Mouse (Mus musculus) T-helper 2 cell (primary cell): ENCODE measurements around the gene Faim2.

Experiments used
- in situ Hi-C: fragments of 300-600 bp; cut with MboI, MseI; formaldehyde crosslinking; loops from one replicate; pipeline ENCODE4 v1.15.1; 2025; ENCODE audit warnings: high pct_unique_total_duplicates

Faim2 gene

DNA sequence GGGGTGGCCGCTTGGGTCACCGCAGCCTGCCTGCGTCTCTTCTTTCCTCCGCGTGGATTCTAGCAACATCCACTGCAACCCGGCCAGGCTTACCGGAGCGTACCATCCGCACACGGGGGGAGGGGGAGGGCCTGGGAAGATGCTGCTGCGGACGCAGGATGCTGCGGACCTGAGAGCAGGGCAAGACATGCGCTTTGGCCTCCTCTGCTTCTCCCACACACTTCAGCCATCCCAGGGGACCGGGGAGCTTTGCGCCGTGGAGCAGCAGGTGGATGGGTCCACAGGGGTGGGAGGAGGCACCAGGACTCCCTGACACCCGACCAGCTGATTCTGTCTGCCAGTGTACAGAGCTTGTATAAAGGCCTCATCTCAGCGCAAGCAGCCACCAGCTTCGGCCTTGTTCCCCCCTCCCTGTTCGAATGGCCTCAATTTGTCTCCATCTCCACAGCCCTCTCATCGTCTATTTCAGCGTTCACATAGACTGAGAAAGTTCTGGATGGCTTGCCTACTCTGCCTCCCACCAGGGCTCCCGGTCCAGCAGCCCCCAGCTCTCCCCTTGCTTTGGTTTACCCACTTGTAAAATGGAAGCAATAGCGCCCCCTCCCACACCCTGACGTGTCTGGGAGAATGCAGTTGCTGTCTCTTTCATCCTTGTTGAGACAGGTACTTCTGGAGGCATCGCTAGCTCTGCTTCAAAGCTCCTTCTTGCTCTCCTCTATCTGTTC is at the start of gene Faim2:
Gene Faim2 (minus strand): TSS at position 537 of the 725 bp plus-strand sequence.
- in situ Hi-C loops: no loop called here

- in situ Hi-C loops: no loop called here
Measured at GRCm38 (mm10) chr15:99569123-99569522, 41.2 kb upstream of the Faim2 start.

- in situ Hi-C loops: no loop called here
Measured at GRCm38 (mm10) chr15:99568682-99569081, 40.7 kb upstream of the Faim2 start.

DNA sequence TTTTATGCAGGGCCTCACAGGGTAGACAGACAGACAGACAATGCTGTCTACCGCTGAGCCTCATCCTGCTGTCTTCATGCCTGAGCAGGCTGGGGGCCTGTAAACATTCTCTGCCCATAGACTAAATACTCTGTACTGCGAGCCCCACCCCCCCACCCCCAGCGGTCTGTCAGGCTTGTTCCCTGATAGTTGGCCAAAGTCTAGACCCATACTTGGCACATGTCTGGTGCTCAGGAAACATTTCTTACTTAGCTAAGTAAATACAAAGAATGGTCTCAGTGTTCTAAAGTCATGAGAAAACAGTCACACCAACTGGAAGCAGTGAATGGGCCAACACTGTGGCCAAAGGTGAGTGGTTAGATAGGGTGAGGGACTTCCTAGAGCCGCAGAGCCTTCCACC is 39.4 kb upstream of the Faim2 start:
- in situ Hi-C loops: no loop called here

DNA sequence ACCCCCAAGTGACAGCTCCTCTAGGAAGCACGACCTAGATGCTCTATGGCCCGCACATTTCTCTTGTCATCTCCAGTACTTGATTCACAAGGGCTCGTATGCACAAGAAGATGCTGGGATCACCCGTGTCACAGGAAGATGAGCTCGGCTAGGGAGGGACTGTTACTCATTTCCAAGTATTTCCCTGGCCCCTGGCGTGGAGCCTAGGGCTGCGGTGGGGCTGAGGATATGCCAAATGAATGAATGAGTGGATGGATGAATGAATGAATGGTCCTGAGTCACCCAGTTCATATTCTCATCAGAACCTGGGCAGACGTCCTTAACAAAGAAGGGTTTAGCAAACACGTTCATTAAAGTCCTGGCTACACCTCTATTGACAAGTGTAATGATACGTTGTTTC is 32.3 kb upstream of the Faim2 start:
- in situ Hi-C loops: no loop called here

DNA sequence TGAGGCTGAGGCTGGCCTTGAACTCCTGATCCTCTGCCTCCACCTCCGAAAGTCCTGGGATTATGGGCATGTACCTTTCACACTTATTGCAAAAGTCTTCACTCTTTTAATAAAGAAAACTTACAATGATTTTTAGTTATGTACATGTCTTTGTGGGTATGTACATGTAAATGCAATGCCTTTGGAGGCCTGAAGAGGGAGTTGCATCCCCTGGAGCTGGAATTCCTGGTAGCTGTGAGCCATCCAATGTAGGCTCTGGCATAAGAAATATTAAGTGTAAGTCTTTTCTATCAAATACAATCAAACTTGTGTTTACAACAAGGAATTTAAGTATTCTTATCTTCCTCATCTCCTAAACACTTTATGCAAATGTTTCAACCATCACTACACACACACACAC is 31.0 kb upstream of the Faim2 start:
- in situ Hi-C loops: no loop called here

DNA sequence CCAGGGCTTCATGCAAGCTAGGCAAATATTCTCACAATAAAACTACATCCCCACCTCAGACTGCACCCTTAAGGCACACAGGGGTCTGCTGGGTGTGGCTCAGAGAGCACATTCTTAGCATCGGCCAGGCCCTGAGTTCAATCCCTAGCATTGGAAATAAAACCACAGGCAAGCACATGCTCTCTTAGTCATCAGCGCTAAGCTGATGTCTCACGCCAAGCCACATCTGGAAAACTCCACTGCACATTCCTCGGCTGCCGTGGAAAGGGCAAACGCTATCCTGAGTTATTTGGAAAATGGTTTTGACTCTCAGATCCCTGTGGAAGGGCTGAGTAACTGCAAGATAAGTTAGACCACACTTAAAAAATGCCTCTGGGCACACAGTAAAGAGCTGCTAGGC is 25.8 kb upstream of the Faim2 start:
- in situ Hi-C loops: no loop called here

DNA sequence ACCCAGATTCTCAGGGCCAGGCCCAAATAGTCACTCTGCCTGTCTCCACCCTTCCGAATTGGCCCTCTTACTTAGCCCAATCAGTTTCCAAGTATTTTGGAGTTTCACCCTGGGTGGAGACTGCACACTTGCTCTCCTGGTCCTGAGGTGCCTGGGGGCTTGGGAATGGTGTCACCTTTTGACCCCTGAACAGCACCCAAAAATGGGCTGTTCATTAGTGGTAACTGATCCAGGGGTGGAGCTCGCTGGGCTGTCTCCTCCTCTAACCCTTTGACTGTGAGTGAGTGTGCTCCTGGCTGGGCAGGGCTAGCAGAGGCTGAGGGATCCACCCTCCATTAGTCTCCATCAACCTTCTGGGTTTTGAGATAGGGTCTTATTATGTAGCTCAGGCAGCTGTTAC is 21.9 kb upstream of the Faim2 start:
- in situ Hi-C loops: no loop called here

DNA sequence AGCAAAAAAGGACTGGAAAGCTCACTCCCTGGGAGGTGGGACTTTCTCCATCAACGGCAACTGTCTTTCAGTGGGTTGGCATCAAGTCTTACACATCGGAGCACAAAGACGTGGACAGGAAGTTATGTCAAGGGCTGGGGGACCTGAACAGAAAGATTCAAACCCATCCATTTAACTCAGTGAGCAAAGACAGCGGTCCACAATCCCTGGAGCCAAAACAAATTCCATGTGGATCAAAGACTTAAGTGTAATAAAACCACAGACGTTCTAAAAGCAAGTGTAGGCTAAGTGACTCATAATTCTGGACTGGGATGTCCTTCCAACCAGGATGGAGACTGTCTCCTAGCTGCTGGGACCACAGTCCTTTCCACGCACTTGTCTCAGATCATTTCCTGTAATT is 19.8 kb upstream of the Faim2 start:
- in situ Hi-C loops: no loop called here

DNA sequence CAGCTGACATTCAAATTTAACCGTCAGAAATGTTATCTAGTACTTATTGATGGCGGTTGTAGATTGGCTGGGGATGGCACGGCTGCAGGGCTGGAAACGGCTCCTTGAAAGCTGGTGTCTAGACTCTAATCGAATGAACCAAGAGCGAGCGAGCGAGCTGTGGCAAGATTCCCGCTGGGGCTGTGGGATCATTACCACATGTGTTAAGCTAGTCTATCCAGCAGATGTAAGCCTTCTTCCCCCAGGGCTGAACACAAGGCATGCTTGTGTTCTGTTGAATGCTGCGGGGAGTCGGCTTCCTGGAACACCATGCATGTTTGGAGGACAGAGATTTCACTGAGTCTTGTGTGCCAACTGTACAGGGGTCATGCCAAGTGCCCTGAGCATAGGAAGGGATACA is 18.6 kb upstream of the Faim2 start:
- in situ Hi-C loops: no loop called here

DNA sequence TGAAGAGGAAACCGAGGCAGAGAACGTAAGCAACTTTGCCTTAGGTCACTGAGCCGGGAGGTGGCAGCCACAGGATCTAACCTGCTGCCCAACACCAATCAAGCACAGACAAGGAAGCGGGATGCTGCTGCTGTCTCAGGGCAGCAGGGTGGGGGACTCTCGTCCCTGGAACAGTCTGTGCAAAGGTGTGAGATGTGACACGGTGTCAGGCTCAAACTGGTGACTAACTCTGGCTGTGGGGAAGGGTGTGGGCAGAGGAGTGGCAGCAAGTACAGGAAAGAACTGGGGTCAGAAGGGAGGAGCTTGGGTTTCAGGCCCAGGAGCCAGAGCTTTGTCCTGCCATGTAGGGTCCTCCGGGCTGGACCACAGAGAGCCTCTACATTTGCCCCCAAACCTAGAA is 16.1 kb upstream of the Faim2 start:
- in situ Hi-C loops: no loop called here

GRCm38 (mm10) chr15:99539891-99540290 is 11.9 kb upstream of the Faim2 start:
- in situ Hi-C loops: no loop called here

DNA sequence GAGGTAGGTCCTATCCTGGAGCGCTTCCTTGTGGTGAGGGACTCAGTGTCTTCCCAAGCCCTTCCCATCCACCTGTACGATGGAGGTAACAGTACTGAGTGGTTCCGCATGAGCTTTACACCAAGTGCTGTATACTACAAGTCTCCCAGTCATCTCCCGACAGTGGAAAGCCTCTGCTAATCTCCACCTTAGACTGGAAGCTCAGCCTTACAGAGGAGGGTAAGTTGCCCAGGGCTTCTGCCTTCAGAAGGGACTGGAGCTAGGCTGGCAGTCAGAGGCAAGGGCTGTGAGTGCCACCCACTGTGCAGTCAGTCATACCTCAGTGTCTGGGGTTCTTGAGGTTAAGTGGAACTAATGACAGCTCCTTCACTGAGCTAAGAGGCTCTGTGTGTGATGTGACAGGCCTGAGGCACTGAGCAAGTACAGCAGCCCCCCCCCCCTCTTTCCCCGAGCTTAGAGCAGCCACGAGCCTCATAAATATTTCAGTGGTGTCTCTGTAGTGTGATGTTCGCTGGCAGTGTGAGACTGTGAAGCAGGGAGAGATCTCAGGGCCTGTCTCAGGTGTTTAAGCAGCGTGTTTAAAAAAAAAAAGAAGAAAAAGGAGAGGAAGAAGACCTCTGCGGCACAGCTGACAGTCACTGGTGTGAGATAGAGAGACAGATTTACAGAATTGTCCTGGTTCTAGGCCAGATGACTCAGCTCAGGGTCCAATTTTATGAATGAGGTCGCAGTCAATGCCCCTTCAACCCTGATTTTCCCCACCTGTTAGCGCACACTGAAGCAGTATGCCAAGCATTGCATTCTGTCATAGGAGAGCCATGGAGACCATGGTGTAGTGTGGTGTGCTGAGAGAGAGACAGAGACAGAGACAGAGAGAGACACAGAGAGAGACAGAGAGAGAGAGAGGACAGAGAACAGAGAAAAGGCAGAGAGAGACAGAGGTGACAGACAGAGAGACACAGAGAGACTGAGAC is 9.2 kb upstream of the Faim2 start:
- in situ Hi-C loops: no loop called here

- in situ Hi-C loops: no loop called here
Measured at GRCm38 (mm10) chr15:99532023-99532422, 4.1 kb upstream of the Faim2 start.

DNA sequence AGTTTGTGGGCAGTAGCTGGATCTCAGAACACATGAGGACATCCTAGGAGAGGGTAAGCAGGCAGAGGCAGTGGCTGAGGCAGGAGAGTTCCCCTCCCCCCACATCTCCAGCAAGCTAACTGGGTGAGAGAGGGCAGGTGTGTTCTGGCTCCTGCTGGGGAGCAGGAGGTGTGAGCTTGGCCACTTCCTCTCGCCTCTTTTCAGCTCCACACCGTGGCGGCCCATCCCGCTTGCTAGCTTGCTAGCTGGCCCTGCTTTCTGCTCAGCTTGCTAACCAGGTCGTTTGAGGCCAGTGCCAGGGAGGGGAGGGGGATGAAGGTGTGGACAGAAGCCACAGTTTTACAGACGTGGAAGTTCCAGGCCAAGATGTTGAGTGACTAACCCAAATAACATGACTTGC is 3.2 kb upstream of the Faim2 start:
- in situ Hi-C loops: no loop called here

GRCm38 (mm10) chr15:99526681-99527080 is 1.3 kb downstream of the Faim2 start:
- in situ Hi-C loops: no loop called here

DNA sequence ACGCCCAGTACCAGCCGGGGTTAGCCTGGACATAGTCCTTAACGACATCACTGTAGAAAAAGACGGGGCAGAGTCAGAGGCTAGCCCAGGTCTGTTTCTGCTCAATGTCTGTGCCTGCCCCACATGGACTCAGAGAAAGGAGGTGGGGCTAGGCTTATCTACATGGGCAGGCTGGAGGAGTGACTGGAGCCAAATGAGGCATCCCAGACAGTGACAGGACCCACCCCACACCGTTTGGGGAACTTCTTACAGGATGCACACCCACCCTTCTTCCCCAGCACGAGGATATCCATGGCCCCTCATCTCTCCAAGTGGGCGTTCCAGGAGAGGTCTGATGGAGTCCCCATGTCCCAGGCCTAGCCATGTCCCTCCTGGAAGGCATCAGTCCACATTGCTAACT is 7.7 kb downstream of the Faim2 start:
- in situ Hi-C loops: no loop called here

- in situ Hi-C loops: no loop called here
Measured at GRCm38 (mm10) chr15:99519626-99520025, 8.3 kb downstream of the Faim2 start.

- in situ Hi-C loops: no loop called here
Measured at GRCm38 (mm10) chr15:99517715-99518114, 10.2 kb downstream of the Faim2 start.

DNA sequence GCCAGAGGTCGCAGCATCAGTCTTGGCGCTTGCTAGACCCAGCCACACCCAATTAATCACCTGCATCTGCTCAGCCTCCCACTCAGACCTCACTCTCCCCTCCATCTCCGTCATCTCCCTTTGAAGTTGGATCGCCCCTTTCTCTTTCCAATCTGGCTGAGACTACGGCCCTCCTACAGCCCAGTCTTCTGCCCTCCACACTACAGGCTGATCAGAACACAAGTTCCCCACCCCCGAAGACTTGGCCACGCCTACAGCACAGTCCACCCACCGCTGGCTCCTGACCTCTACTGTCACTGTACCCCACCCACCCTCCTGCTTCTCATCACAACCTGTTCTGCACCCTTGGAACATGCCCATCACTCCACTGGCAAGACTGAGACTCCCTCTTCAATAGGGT is 11.2 kb downstream of the Faim2 start:
- in situ Hi-C loops: no loop called here

- in situ Hi-C loops: no loop called here
Measured at GRCm38 (mm10) chr15:99511797-99512525, 16.0 kb downstream of the Faim2 start.

DNA sequence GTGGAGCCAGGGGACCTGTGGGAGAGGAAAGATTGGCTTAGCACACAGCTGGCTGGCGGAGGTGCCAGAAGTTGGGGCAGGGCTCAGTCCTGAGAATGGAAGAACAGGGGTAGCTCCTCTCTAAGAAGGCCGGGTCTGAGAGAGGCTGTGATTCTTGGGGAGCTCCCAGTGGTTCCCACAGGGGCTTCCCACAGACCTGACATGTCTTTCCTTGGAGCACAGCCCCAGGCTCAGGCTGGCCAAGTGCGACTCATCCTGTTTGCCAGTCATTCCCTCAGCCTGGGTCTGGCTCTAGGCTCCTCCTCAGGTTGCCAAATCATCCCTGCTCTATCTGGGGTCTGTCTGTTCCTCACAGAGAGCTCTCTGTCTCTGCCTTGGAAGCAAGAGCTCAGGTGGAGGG is 17.3 kb downstream of the Faim2 start:
- in situ Hi-C loops: no loop called here
